Mouse (Mus musculus) frontal cortex, postnatal 36 days (tissue): ENCODE results near the gene 2210011C24Rik.
"Not testable (repeated sequence)": the region's sequence is repeated elsewhere in the genome, so short reads cannot be mapped to it uniquely, and the experiment has no call there.

Source experiments
- DNase-seq, 2 experiments: peaks; one replicate each; pipeline ENCODE4 v3.0.0; 2022; ENCODE audit warnings: low spot score in 2 of 2

2210011C24Rik gene

GRCm38 (mm10) chr8:84019738-84020137 is 7.8 kb upstream of the 2210011C24Rik start:
- no peak for DNase-seq

GRCm38 (mm10) chr8:84015833-84016232 is 3.9 kb upstream of the 2210011C24Rik start:
- DNase-seq, result no peak

DNA sequence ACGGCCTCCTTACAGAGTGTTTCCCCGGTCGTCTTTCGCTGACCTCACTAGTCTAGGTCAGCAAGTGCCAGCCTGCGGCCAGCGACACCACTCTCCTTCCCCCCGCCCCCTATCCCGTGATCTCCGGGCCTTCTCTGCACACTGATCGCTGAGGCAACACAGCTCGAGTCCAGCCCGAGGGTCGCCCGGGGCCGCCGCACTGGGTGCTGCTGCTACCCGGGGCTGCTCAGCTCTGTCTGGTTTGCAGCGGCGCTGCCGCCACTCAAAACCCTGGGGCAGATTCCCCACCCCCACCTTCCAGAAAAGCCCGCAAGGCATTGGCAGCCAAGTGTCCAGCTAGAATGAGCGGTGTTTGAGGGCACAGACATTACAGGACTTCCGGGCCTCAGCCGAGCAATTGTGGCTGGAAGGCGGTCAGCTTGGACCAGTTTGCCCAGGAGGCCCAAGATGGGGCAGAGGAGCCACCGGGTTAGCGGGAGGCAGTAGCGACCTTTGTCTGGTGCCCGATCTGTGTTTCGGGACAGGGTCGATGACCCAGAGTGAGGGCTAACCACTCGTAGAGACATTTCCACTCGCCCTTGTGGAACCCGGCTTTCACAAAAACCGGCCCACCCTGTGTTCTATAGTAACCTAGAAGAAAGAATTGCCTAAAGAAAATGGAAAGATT is 661 bp upstream of the 2210011C24Rik start:
- no peak for DNase-seq

DNA sequence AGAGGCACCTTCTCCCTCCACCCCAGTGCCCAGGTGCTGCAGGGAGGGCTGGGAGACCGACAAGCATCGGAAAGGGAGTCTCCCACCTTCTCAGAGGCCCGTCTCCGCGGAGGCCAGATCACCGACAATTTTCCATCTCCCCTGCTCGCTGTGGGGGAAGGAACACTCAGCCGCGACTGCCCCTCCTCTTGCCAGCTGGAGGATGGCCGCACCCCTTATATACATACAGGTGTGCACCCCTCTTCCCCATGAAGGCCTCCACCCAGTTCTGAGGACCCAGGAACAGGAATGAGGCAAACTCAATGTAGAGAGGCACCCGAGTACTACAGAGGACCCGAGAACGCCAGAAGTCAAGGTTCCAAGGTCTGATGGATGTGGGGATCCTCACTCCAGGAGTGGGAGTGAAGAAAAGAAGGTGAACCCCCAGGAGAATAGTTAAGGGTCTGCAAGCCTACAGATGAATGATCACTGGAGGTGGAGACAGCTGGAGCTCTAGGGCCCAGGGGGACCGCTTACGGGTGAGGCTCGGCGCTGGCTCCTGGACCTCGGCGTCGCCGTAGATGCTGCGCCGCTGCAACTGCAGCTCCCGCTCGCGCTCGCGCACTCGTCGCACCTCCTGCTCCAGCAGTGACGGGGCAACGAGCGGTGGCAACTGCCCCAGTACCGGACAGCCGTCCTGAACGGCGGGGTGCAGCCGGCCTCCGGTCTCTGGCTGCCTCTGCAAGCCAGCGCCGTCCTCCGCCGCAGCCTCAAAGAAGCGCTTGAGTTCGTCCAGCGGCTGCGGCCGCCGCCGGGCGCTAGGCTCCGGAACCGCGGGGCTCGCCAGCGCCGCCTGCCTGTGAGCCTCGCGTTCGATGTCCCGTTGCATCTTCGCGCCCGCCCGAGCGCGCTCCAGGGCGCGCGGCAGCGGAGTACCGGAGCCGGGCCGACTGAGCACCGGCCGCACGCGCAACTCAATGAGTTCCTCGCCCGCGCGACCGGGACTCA is 1.1 kb downstream of the 2210011C24Rik start:
- peak in 1 of 2 experiments; percentile 64 for DNase-seq

DNA sequence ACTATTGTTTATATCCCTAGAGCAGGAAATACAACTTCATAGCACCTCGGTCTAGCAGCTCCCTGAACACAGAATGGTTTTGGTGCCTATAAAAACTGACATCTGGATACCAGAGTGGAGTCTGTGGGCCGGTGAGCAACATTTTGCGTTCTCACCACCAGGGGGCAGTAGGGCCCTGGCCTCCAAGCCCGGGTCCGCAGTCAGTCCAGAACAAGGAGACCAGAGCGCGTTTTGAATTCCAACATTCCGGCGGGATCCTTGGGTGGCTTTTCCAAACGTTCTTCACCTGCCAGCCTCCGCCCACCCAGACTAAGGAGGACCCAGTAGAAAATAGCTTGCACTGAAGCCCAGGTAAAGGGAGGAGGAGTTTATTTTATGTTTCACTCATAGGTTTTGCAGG is 2.1 kb downstream of the 2210011C24Rik start:
- DNase-seq, result peak; percentile 86 to 89

- no peak for DNase-seq
These were observed 3.6 kb downstream of the 2210011C24Rik start for GRCm38 (mm10) chr8:84008362-84008761.

DNA sequence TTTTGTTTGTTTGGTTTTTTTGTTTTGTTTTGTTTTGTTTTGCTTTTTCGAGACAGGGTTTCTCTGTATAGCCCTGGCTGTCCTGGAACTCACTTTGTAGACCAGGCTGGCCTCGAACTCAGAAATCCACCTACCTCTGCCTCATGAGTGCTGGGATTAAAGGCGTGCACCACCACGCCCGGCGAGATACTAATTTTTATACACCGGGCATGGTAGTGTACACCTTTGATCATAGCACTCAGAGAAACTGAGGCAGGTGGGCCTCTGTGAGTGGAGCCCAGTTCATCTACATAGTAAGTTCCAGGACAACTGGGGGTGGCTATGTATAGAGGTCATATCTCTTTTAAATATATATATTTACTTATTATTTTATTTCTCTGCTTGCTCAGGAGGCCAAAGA is 6.5 kb downstream of the 2210011C24Rik start:
- not testable (repeated sequence) for DNase-seq

DNA sequence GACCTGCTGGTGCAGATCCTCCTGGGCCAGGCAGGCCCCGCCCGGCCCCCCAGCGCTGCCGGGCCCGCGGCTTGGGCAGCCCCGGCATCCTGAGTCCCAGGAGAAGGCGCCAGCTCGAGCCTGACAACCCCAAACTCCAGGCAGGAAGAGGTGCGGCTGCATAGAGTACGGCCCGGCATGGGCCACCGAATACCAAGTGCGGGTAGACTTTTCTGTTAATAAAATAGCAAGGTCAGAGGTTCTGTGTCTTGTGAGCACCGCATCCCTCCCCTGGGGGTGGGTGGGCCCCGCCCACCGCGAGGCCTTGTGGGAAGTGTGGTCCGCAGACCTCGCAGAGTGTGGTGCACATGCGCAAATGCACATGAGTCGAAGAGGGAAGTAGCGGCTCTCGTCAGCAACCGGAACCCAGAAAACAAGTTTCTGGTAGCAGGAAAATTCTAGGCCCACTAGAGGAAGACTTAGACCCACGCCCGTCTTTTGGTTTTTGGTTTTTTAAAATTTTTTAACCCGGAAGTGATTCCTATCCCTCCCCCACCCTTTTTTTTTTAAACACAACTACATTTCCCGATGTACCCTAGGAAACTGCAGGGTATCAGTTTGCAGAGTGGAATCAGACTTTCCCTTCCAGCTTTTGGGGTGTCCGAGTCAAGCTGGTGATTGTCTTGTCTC is 7.3 kb downstream of the 2210011C24Rik start:
- DNase-seq, result peak; percentile 91 to 93

DNA sequence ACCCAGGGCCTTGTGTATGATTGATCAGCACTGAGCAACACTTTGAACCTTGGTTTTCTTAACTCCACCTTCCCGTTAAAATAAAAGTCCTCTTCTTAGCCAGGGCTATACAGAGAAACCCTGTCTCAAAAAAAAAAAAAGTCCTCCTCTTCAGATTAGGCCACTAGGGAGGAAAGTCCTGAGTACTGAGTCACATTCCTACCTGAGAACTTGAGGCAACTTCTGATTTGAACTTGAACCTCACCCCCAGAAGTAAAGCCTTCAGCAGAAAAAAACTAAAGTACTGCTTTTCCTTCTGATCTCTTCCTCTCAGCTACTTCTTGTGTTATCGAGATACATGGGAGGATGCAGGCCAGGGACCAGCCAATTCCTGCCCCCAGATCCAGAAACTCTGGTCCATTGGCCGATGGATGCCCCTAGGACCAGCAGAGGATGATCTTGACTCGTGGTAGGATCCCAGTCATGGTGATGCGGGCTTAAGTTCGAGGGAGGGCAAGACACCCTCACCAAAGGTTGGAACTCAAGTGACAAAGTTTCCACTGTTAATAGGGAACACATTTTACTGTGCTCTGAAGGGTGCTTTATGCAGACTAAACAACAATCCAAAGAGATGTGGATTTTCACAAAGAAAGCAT is 8.2 kb downstream of the 2210011C24Rik start:
- no peak for DNase-seq

- DNase-seq, result no peak
These were observed 8.9 kb downstream of the 2210011C24Rik start for GRCm38 (mm10) chr8:84002957-84003611.

DNA sequence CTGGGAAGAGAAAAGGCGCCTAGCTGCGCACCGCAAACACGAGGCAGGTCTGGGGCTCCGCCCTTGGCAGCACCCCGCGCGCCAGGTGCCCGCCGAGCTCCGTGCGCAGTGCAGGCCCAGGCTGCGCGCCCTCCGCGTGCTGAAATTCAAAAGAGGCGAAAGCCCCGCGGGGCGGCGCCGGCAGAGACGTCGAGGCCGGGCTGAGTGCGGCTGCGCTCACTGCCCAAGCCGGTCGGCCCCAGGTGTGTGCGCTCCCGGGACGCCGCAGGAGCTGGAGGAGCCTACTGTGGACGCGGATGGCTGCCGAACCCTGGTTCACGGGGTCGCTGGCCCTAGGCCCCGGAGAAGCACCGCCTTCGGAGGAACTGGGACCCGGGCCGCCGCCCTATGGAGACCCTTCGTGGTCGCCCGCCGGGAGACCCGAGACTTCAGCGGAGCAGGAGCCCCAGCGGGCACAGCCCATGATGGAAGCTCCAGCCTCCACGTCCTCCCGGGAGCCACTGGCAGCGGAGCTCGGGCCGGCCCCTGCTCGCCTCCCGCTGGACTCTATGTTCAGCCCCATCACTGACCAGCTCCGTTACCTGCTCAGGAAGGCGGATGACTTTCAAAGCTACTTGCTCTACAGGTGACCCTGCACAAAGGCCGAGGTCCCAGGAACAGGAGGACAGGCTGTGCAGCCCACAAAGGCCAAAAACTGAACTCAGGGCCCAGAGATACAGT is 10.5 kb downstream of the 2210011C24Rik start, which contains the start of gene 1700067K01Rik:
TSS of gene 1700067K01Rik (plus strand) at position 222 of the 720 bp plus-strand sequence.
- DNase-seq, result no peak

DNA sequence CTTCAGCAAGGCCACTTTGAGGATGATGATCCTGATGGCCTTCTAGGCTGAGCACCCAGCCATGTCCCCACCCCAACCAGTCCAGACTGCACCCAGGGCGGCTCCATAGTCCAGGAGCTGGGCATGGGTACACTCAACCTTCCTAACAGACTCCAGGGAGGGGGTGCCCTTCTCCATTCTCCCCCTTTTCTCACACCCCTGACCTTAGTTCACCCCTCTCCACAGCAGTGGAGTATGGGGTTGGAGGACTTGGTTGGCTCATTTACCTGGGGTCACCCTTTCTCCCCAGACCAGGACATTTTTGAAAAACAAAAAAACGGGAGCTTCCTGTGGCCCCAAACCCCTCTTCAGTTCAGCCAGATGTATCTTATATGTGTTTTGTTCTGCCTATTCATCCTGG is 12.1 kb downstream of the 2210011C24Rik start:
- DNase-seq, result no peak

DNA sequence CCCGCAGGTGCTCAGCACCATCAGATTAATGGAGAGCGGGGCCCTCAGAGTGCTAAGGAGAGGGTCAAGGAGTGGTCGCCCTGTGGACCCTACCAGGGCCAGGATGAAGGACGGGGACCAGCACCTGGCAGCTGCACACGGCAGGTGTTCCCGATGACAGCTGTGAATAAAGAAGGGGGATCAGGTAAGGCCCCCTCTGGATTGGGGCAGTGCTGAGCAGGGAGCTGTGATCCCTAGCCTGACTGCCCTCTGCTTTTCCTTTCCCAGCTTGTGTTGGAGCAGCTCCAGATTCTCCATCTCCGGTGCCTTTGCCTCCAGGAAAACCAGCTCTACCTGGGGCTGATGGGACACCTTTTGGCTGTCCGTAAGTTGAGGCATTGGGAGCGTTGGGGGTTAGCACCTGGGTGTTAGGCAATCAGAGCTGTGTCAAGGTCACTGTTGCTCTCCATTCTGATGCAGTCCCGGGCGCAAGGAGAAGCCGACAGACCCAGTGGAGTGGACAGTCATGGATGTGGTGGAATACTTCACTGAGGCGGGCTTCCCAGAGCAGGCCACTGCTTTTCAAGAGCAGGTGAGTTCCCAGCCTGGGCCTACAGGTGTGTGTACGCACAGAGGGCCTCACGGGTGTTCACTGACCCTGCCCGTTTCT is 12.8 kb downstream of the 2210011C24Rik start:
- no peak for DNase-seq

DNA sequence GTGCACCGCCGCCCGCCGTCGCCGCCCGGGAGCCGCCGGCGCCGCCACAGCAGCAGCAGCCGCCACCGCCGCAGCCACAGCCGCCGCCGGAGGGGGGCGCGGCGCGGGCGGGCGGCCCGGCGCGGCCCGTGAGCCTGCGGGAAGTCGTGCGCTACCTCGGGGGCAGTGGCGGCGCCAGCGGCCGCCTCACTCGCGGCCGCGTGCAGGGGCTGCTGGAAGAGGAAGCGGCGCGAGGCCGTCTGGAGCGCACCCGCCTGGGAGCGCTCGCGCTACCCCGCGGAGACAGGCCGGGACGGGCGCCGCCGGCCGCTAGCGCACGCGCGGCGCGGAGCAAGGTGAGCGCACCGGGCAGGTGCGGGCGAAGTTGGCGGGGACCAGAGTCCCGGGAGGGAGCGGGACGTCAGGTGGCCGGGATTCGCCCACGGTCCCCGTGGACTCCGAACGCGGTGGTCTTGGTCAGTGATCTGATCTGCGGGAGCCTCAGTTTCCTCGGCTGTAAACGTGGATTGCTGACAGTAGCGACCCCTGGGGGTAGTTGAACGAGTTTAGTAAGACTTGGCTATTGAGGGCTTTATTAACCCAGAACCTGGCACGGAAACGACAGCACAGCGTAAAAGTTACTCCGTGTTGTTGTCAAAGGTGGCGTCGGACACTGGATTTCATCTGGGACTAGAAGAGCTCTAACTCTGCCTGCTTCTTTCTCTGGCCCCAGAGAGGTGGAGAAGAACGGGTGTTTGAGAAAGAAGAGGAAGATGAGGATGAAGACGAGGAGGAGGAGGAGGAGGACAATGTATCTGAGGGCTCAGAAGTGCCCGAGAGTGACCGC is 13.5 kb downstream of the 2210011C24Rik start:
- peak in 1 of 2 experiments; percentile 38 for DNase-seq

DNA sequence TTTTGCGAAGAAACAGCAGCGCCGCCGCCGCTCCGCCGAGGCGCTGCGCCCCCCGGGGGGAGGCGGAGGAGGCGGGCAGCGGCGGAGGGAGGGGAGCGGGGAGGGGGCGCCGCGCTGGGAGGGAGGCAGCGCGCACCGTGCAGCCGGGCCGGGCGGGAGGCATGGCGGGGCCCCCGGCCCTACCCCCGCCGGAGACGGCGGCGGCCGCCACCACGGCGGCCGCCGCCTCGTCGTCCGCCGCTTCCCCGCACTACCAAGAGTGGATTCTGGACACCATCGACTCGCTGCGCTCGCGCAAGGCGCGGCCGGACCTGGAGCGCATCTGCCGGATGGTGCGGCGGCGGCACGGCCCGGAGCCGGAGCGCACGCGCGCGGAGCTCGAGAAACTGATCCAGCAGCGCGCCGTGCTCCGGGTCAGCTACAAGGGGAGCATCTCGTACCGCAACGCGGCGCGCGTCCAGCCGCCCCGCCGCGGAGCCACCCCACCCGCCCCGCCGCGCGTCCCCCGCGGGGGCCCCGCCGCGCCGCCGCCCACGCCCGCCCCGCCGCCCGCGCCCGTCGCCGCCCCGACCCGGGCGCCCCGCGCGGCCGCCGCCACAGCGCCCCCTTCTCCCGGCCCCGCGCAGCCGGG is 14.3 kb downstream of the 2210011C24Rik start, which contains the start of gene Samd1:
TSS of gene Samd1 (plus strand) at position 162 of the 631 bp plus-strand sequence.
- peak; percentile 46 to 63 for DNase-seq

DNA sequence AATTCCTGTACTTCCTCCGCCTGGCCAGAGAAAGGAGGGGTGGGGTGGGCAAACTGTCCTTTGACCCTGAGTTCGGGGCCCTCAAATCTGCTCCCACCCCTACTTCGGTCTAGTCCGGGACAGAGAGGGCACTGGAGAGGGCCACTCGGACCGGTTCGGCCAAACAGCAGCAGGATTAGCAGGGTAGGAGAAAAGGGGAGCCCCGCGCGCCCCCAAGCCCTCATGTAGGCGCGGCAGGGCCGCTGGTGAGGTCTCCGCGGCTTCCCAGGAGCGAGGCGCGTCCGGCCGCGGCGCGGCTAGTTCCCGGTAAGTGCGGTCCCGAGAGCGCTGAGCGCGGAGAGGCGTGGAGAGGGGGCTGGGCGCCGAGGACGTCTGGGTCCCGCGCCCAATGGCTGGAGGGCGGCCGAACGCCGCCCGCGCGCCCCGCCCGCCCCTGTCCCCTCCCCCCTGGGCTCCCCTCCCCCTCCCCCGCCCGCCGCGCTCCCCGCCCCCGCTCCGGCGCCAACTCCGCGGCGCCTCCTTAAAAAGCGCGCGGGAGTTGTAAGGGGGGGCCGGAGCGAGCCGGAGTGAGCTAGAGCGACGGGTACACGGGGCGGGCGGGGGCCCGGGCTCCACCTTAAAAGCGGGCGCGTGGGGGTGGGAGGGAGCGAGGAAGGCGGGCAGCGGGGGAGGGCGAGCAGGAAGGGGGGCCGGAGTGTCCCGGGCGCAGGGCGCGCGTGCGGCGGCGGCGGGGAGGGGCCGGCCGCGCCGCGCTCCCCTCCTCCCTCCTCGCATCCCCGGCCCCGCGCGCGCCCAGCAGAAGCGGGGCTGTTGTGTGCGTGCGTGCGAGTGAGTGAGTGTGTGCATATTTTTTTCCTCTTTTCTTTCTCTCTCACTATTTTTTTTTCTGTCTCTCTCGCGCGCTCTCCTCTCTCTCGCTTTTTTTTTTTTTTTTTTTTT is 15.1 kb downstream of the 2210011C24Rik start:
- DNase-seq, result peak; percentile 70

DNA sequence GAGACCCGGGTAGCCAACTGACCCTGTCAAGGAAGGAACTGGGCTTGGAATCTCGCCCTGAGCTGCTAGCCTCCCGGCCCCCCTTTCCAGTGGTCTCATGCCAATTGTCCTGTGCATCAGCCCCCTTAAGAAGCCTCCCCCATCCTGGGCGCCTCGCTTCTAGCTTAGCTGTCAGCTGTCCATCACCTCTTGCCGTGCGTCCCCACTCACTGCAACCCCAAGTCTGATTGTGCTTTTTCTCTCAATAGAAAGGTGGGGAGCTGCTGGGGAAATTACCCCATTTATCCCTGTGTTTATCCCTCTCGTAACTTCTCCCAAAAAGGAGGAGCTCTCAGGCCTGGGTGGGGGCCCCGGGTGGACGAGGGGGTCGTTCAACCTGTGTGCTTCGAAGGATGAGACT is 16.0 kb downstream of the 2210011C24Rik start:
- DNase-seq, result no peak
